Mouse (Mus musculus) central nervous system, embryonic 14 days (tissue): ENCODE measurements around the gene Tmem119. TPM values are rescaled to one million over a fixed set of nuclear protein-coding genes. Genes with fewer than 3 reads are reported as not detected.

ENCODE experiments used
- polyA plus RNA-seq: library from polyadenylated mRNA; depleted of rRNA; stranded (reverse); fragments of >200 nt; gene quantifications from 2 replicates; pipeline ENCODE4 v1.2.3, GENCODE M21; 2012; rRNA removed

Gene Tmem119
- 6.7 and 14.2 TPM in 2 replicates for polyA plus RNA-seq

DNA sequence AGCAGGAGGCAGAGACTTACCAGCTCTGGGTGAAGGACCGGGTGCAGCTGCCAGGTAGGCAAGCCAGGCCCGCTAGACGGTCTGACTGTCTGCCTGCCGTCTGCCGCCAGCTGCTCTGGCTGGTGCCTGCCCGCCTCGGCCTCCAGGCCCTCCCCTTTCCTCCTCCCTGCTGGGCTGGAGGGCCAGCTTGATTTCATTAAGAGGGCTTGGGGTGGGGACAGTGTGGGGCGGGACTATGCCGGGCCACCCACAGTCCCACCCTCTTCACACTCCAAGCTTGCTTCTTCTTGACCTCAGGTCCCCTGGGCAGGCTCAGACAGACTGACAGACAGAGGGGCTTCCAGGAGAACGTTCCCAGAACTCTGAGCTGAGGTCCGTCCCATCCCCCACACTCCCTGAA is at the start of gene Tmem119:
TSS of gene Tmem119 (minus strand) at position 237 of the 400 bp plus-strand sequence.

DNA sequence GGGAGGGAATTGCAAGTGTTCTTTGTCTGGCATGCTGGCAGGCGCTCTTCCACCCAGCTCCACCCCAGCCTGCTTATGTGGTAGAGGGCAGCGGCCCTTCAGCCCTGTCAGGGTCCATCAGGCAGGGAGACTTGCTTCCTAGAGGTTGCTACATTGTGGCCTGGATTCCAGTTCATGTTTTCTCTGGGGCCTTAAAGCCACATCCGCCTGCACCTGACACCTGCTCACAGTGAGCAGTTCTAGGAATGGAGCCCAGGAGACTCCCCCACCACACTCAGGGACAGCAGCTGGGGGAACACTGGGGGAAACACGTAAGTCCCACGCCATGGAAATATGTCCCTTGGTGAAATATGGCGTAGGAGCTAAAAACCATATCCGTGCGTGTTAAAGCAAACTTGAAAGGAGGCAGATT is 32.2 kb upstream of the Tmem119 start, which contains the start of gene Selplg:
TSS of gene Selplg (minus strand) at position 155 of the 412 bp plus-strand sequence.

DNA sequence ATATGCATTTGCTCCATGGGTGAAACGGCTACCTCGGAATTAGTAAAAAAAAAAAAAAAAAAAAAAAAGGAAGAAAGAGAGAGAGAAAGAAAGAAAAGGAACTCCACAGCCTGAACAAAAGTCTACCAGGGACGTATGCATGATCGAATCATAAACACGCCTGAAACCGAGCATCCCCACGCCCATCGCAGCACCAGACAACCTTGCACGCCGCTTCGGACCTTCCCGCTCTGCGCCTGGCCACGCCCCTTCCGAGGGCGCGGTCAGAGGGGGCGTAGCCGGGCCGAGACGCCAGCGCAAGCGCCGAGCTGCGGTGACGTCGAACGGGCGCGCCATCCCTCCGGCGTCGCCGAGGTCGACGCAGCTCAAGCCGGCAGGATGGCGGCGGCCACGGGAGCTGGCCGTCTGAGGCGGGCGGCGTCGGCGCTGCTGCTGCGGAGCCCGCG is 27.8 kb downstream of the Tmem119 start, which contains the start of the genes Sart3 and Iscu:
TSS of gene Sart3 (minus strand) at position 61 of the 446 bp plus-strand sequence.
TSS of gene Iscu (plus strand) at position 299 of the 446 bp plus-strand sequence.

Other genes starting within 250 kb of the Tmem119 start
- gene Cmklr1, start 150.1 kb downstream of the Tmem119 start, polyA plus RNA-seq = 2.4 and 3.8 TPM in 2 replicates
- not detected in 2 replicates for gene 1700069L16Rik, start 75.7 kb downstream of the Tmem119 start, polyA plus RNA-seq
- gene Ficd, start 64.7 kb downstream of the Tmem119 start, polyA plus RNA-seq = 4.7 and 5.9 TPM in 2 replicates
- 60.8 and 62.6 TPM in 2 replicates for gene Sart3, start 28.0 kb downstream of the Tmem119 start, polyA plus RNA-seq
- gene Iscu, start 27.8 kb downstream of the Tmem119 start, polyA plus RNA-seq = 88.8 and 93.8 TPM in 2 replicates
- 1.5 TPM in 2 replicates for gene Selplg, start 32.1 kb upstream of the Tmem119 start, polyA plus RNA-seq
- gene Coro1c, start 108.2 kb upstream of the Tmem119 start, polyA plus RNA-seq = 150 and 179 TPM in 2 replicates
- gene Ssh1, start 193.4 kb upstream of the Tmem119 start, polyA plus RNA-seq = 13.7 and 14.6 TPM in 2 replicates
- not detected in 2 replicates for gene Dao, start 203.2 kb upstream of the Tmem119 start, polyA plus RNA-seq